Comparison of ENCODE assay signal across 8 mouse cellular contexts in genomic region chr6:83034463-83035055, GRCm38 (mm10). TPM values are rescaled to one million over a fixed set of nuclear protein-coding genes. Genes with fewer than 3 reads are reported as not detected.
A peak's percentile ranks its signal among the peaks of the same experiment; 100 is the strongest.
DNase-seq lines count a peak whose midpoint lies in the region; ATAC-seq and TF ChIP-seq lines count a peak whose summit lies in the region.

No protein-coding gene starts in this region.

- no peak for ATAC-seq in lung, postnatal 0 days
- no peak for ATAC-seq in forebrain, embryonic 14.5 days
- no peak for ATAC-seq in limb, embryonic 13.5 days (ENCODE audit: low FRiP score, low read depth)
- ATAC-seq in stomach, embryonic 14.5 days (ENCODE audit: insufficient number of reproducible peaks, insufficient read depth, low FRiP score, low read depth) = no peak

- DNase-seq in lung, postnatal 0 days (ENCODE audit: low spot score) = no peak
- no peak for DNase-seq in lung, postnatal 4 days
- DNase-seq in forebrain, embryonic 14.5 days (ENCODE audit: low spot score) = no peak
- DNase-seq in left cerebral cortex, postnatal 25 days (ENCODE audit: low spot score in 2 of 2) = no peak
- DNase-seq in cerebellum, adult 11-12 months = no peak
- no peak for DNase-seq in embryo, embryonic 10.5 days (ENCODE audit: low spot score)

- 10% methylated on average over 5 of the region's 5 CpGs for WGBS in lung, postnatal 0 days
- WGBS in forebrain, embryonic 14.5 days = 26% methylated on average over 5 of the region's 5 CpGs
- WGBS in limb, embryonic 13.5 days = 26% methylated on average over 5 of the region's 5 CpGs
- WGBS in stomach, embryonic 14.5 days = 21% methylated on average over 5 of the region's 5 CpGs

- no peaks in the 10 kb centered on the region for H3K27me3 ChIP-seq in lung, postnatal 0 days (replicated peaks; ENCODE audit: insufficient read depth, low read length)
- H3K27me3 ChIP-seq in forebrain, embryonic 14.5 days (replicated peaks; ENCODE audit: control insufficient read depth, insufficient read depth, low read length) = peaks cover 11% of the 10 kb centered on the region
- H3K27me3 ChIP-seq in limb, embryonic 13.5 days = peaks cover 30% of the 10 kb centered on the region
- no peaks in the 10 kb centered on the region for H3K27me3 ChIP-seq in stomach, embryonic 14.5 days (ENCODE audit: control insufficient read depth, insufficient read depth, low read length)

- H3K27ac ChIP-seq in lung, postnatal 0 days (ENCODE audit: low read length) = 0 out of 2 replicates have a peak overlapping the region, but pooled peaks have one; percentile 83
- no peak overlapping the region; the same call in 1 of the 2 replicates for H3K27ac ChIP-seq in forebrain, embryonic 14.5 days (ENCODE audit: low read depth, low read length)
- H3K27ac ChIP-seq in limb, embryonic 13.5 days = peak overlapping the region; percentile 94
- peak overlapping the region; percentile 90 for H3K27ac ChIP-seq in stomach, embryonic 14.5 days (ENCODE audit: low read length)

- no peaks in the 10 kb centered on the region for H3K9me3 ChIP-seq in lung, postnatal 0 days (ENCODE audit: low read length)
- H3K9me3 ChIP-seq in forebrain, embryonic 14.5 days (replicated peaks; ENCODE audit: control insufficient read depth, low read length) = no peaks in the 10 kb centered on the region
- H3K9me3 ChIP-seq in limb, embryonic 13.5 days = no peaks in the 10 kb centered on the region
- no peaks in the 10 kb centered on the region for H3K9me3 ChIP-seq in stomach, embryonic 14.5 days (ENCODE audit: control insufficient read depth, low read depth, low read length)

- peak overlapping the region; percentile 84 for H3K4me2 ChIP-seq in lung, postnatal 0 days (replicated peaks; ENCODE audit: low read depth, low read length)
- peak overlapping the region; percentile 85 for H3K4me2 ChIP-seq in forebrain, embryonic 14.5 days (ENCODE audit: low read length)
- H3K4me2 ChIP-seq in limb, embryonic 13.5 days (replicated peaks) = peak overlapping the region; percentile 86
- H3K4me2 ChIP-seq in stomach, embryonic 14.5 days (replicated peaks; ENCODE audit: low read depth, low read length) = peak overlapping the region; percentile 90

- H3K9ac ChIP-seq in lung, postnatal 0 days (replicated peaks; ENCODE audit: low read depth) = no peak overlapping the region
- H3K9ac ChIP-seq in forebrain, embryonic 14.5 days (ENCODE audit: low read length) = no peak overlapping the region
- H3K9ac ChIP-seq in limb, embryonic 13.5 days = peak overlapping the region; percentile 73
- H3K9ac ChIP-seq in stomach, embryonic 14.5 days (replicated peaks; ENCODE audit: low read depth, low read length) = peak overlapping the region; percentile 14

- peaks cover 8% of the 10 kb centered on the region for H3K4me1 ChIP-seq in lung, postnatal 0 days (ENCODE audit: insufficient read depth, low read depth, low read length)
- H3K4me1 ChIP-seq in forebrain, embryonic 14.5 days (ENCODE audit: control insufficient read depth, insufficient read depth, low read length) = peaks cover 10% of the 10 kb centered on the region; the same call in 1 of the 2 replicates
- peaks cover 52% of the 10 kb centered on the region for H3K4me1 ChIP-seq in limb, embryonic 13.5 days
- H3K4me1 ChIP-seq in stomach, embryonic 14.5 days (ENCODE audit: control insufficient read depth, insufficient read depth, low read length) = peaks cover 17% of the 10 kb centered on the region; the same call in 1 of the 2 replicates

- no peak for TF ChIP-seq CTCF in lung, postnatal 0 days (IDR thresholded peaks at IDR 0.05)

- no peak for TF ChIP-seq EP300 in lung, postnatal 0 days (IDR thresholded peaks at IDR 0.05)

- intact Hi-C loops in left cerebral cortex, postnatal 25 days (cut with DNase I) = no loop called here

- peak overlapping the region; percentile 57 for H3K4me3 ChIP-seq in lung, postnatal 0 days (ENCODE audit: low read depth, low read length)
- H3K4me3 ChIP-seq in forebrain, embryonic 14.5 days (ENCODE audit: low read depth, low read length) = peak overlapping the region; percentile 49
- peak overlapping the region; percentile 64 for H3K4me3 ChIP-seq in limb, embryonic 13.5 days
- peak overlapping the region; percentile 67 for H3K4me3 ChIP-seq in stomach, embryonic 14.5 days (ENCODE audit: low read depth, low read length)

- no peaks in the 10 kb centered on the region for H3K36me3 ChIP-seq in lung, postnatal 0 days (ENCODE audit: insufficient read depth, low read length)
- H3K36me3 ChIP-seq in forebrain, embryonic 14.5 days (ENCODE audit: control insufficient read depth, insufficient read depth, low read length) = no peaks in the 10 kb centered on the region
- peaks cover 4% of the 10 kb centered on the region; the same call in 1 of the 2 replicates for H3K36me3 ChIP-seq in limb, embryonic 13.5 days
- H3K36me3 ChIP-seq in stomach, embryonic 14.5 days (ENCODE audit: control insufficient read depth, insufficient read depth, low read length) = no peaks in the 10 kb centered on the region

RNA-seq across cellular contexts. Expression of gene Loxl3, which starts 0.6 kb away (rescaled TPM):
- polyA plus RNA-seq in lung, postnatal 0 days (2015; fragmentation: Nextera tagmentation; extraction: Ambion mirVana) = 10.1 and 11.4 TPM in 2 replicates
- polyA plus RNA-seq in forebrain, embryonic 14.5 days (2014; fragmentation: Nextera tagmentation; extraction: Ambion mirVana) = 3.8 and 4.9 TPM in 2 replicates
- 34.4 and 36.3 TPM in 2 replicates for polyA plus RNA-seq in limb, embryonic 13.5 days (2015; fragmentation: Nextera tagmentation; extraction: Ambion mirVana)
- 15.6 and 16.2 TPM in 2 replicates for polyA plus RNA-seq in stomach, embryonic 14.5 days (2014; fragmentation: Nextera tagmentation; extraction: Ambion mirVana)
- total RNA-seq in left cerebral cortex, postnatal 25 days (2021) = 1 to 10 TPM; 1.9 to 2.7 TPM

RNA-seq across cellular contexts. Expression of gene Dok1, which starts 1.3 kb away (rescaled TPM):
- 22.8 and 23.3 TPM in 2 replicates for polyA plus RNA-seq in lung, postnatal 0 days (2015; fragmentation: Nextera tagmentation; extraction: Ambion mirVana)
- polyA plus RNA-seq in forebrain, embryonic 14.5 days (2014; fragmentation: Nextera tagmentation; extraction: Ambion mirVana) = 2.6 and 3.4 TPM in 2 replicates
- polyA plus RNA-seq in limb, embryonic 13.5 days (2015; fragmentation: Nextera tagmentation; extraction: Ambion mirVana) = 16.2 and 16.5 TPM in 2 replicates
- polyA plus RNA-seq in stomach, embryonic 14.5 days (2014; fragmentation: Nextera tagmentation; extraction: Ambion mirVana) = 8.5 and 9.7 TPM in 2 replicates
- total RNA-seq in left cerebral cortex, postnatal 25 days (2021) = 1 to 10 TPM; 1.1 to 1.6 TPM

RNA-seq across cellular contexts. Expression of gene Aup1, which starts 19.8 kb away (rescaled TPM):
- polyA plus RNA-seq in lung, postnatal 0 days (2015; fragmentation: Nextera tagmentation; extraction: Ambion mirVana) = 201 and 205 TPM in 2 replicates
- polyA plus RNA-seq in forebrain, embryonic 14.5 days (2014; fragmentation: Nextera tagmentation; extraction: Ambion mirVana) = 101 and 107 TPM in 2 replicates
- 168 and 181 TPM in 2 replicates for polyA plus RNA-seq in limb, embryonic 13.5 days (2015; fragmentation: Nextera tagmentation; extraction: Ambion mirVana)
- polyA plus RNA-seq in stomach, embryonic 14.5 days (2014; fragmentation: Nextera tagmentation; extraction: Ambion mirVana) = 135 and 154 TPM in 2 replicates
- total RNA-seq in left cerebral cortex, postnatal 25 days (2021) = 100 to 1,000 TPM; 100 to 114 TPM

RNA-seq across cellular contexts. Expression of gene Htra2, which starts 20.5 kb away (rescaled TPM):
- polyA plus RNA-seq in lung, postnatal 0 days (2015; fragmentation: Nextera tagmentation; extraction: Ambion mirVana) = 50.5 and 55.5 TPM in 2 replicates
- polyA plus RNA-seq in forebrain, embryonic 14.5 days (2014; fragmentation: Nextera tagmentation; extraction: Ambion mirVana) = 32.6 and 32.9 TPM in 2 replicates
- 78.4 and 82.4 TPM in 2 replicates for polyA plus RNA-seq in limb, embryonic 13.5 days (2015; fragmentation: Nextera tagmentation; extraction: Ambion mirVana)
- 40.3 and 41.0 TPM in 2 replicates for polyA plus RNA-seq in stomach, embryonic 14.5 days (2014; fragmentation: Nextera tagmentation; extraction: Ambion mirVana)
- 10 to 100 TPM; 42.9 to 45.4 TPM for total RNA-seq in left cerebral cortex, postnatal 25 days (2021)

RNA-seq across cellular contexts. Expression of gene Dqx1, which starts 23.1 kb away (rescaled TPM):
- polyA plus RNA-seq in lung, postnatal 0 days (2015; fragmentation: Nextera tagmentation; extraction: Ambion mirVana) = 1.9 and 2.4 TPM in 2 replicates
- 0.33 and 0.62 TPM in 2 replicates for polyA plus RNA-seq in forebrain, embryonic 14.5 days (2014; fragmentation: Nextera tagmentation; extraction: Ambion mirVana)
- 0.64 and 0.87 TPM in 2 replicates for polyA plus RNA-seq in limb, embryonic 13.5 days (2015; fragmentation: Nextera tagmentation; extraction: Ambion mirVana)
- 4.2 and 4.5 TPM in 2 replicates for polyA plus RNA-seq in stomach, embryonic 14.5 days (2014; fragmentation: Nextera tagmentation; extraction: Ambion mirVana)
- under 1 TPM; 0.25 to 0.99 TPM for total RNA-seq in left cerebral cortex, postnatal 25 days (2021)

Comparison
In these comparisons a context has a peak if more than half of its experiments do, and no peak if none do; other contexts are left out.
1. H3K9ac ChIP-seq: peak in limb, embryonic 13.5 days (single experiment) and stomach, embryonic 14.5 days (single experiment); none in lung, postnatal 0 days (single experiment) and forebrain, embryonic 14.5 days (single experiment).
2. Peak in every context shown above with its lines, with median percentiles within 50 percentile points of each other: H3K4me2 ChIP-seq and H3K4me3 ChIP-seq.